In the genomic region with DNA sequence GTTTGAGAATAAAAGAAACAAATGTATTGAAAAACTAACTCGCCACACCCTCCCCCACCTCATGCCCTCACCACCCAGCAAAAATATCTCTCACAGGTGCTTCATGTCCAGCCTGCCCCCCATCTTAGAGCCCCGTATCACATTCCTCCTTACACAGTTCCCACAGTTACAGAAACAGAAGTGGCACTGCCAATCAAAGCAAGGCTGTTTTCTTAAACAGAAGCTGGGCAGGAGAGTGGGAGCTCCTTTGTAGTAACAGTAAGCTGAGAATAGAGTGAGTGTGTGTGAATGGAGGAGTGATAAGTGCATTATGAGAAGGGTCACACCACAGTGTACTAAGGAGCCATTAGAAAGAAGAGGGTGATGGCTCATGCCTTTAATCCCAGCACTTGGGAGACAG, we compare ENCODE assay signal across 24 mouse cellular contexts.
"Had no signal": no experiment of that assay in that cellular context is flagged by ENCODE, and none has a peak within 500 bp of the region (broad histone marks: within the 10 kb centered on the region; RNA-seq: fewer than 3 reads in every experiment).

No protein-coding gene starts in this region.

- H3K36me3 ChIP-seq: heart, embryonic 12.5 days; hindbrain, embryonic 10.5 days; hindbrain, embryonic 12.5 days; intestine, embryonic 15.5 days; limb, embryonic 10.5 days; limb, embryonic 12.5 days; liver, embryonic 13.5 days; liver, embryonic 15.5 days had no signal

- H3K9me3 ChIP-seq: heart, embryonic 12.5 days; hindbrain, embryonic 10.5 days; hindbrain, embryonic 12.5 days; intestine, embryonic 15.5 days; limb, embryonic 10.5 days; limb, embryonic 12.5 days; liver, embryonic 13.5 days; liver, embryonic 15.5 days had no signal

- ATAC-seq: forebrain, embryonic 16.5 days; hindbrain, embryonic 16.5 days; inflammation-experienced regulatory T-cells, adult 6 months; intestine, embryonic 15.5 days; intestine, postnatal 0 days had no signal

- H3K27ac ChIP-seq: hindbrain, embryonic 10.5 days; hindbrain, embryonic 12.5 days; hindbrain, embryonic 14.5 days; intestine, embryonic 15.5 days; layer of hippocampus, adult 2 months; left cerebral cortex, adult 2 months; limb, embryonic 10.5 days; limb, embryonic 12.5 days; liver, embryonic 13.5 days; liver, embryonic 15.5 days had no signal

- H3K27me3 ChIP-seq: heart, embryonic 12.5 days; hindbrain, embryonic 12.5 days; intestine, embryonic 15.5 days; limb, embryonic 12.5 days; liver, embryonic 13.5 days; liver, embryonic 15.5 days had no signal

- DNase-seq: gastrocnemius, postnatal 14 days; heart, postnatal 10 days; heart, postnatal 4 days; kidney, adult 18-20 months; kidney, adult 8-10 months; kidney, postnatal 10 days; kidney, postnatal 36 days; liver; liver, embryonic 13.5 days had no signal

- H3K9ac ChIP-seq: heart, embryonic 12.5 days; hindbrain, embryonic 12.5 days; hindbrain, embryonic 14.5 days; intestine, embryonic 15.5 days; limb, embryonic 12.5 days; liver, embryonic 13.5 days; liver, embryonic 15.5 days had no signal

- H3K4me3 ChIP-seq: heart, embryonic 12.5 days; hindbrain, embryonic 10.5 days; hindbrain, embryonic 12.5 days; intestine, embryonic 15.5 days; layer of hippocampus, adult 2 months; left cerebral cortex, adult 2 months; limb, embryonic 10.5 days; limb, embryonic 12.5 days; liver, embryonic 13.5 days; liver, embryonic 15.5 days had no signal

- H3K4me2 ChIP-seq: heart, embryonic 12.5 days; hindbrain, embryonic 12.5 days; hindbrain, embryonic 14.5 days; intestine, embryonic 15.5 days; limb, embryonic 12.5 days; liver, embryonic 11.5 days; liver, embryonic 13.5 days; liver, embryonic 15.5 days had no signal
